ENCODE assay signal across 28 mouse cellular contexts in the genomic region with DNA sequence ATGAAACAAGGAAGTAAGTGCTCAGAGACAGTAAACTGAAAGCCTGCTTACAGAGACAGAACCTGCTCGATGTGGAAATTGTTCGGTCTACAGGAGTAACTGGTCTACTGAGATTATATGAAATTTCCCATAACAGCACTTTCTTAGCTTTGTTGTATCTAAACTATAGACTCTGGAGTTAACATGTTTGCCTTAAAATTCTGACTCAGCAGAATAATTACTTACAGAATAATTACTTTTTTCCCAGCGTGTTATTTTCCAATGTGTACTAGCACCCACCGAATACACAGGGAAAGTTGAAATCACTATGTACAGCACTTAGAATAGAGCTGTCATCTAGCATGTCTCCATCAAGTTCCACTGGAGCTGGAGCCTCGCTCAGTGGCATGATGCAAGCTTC.
"Had no signal": no experiment of that assay in that cellular context is flagged by ENCODE, and none has a peak within 500 bp of the region (broad histone marks: within the 10 kb centered on the region; RNA-seq: fewer than 3 reads in every experiment).

No protein-coding gene starts in this region.

- H3K4me3 ChIP-seq: heart, adult 2 months; heart, embryonic 13.5 days; heart, embryonic 15.5 days; hindbrain, embryonic 10.5 days; hindbrain, embryonic 12.5 days; intestine, embryonic 15.5 days; layer of hippocampus, adult 2 months; left cerebral cortex, adult 2 months; limb, embryonic 10.5 days; limb, embryonic 12.5 days; liver, embryonic 13.5 days; liver, embryonic 15.5 days had no signal

- H3K36me3 ChIP-seq: liver, embryonic 13.5 days had no signal

- ATAC-seq: hindbrain, embryonic 16.5 days; inflammation-experienced regulatory T-cells, adult 6 months; intestine, embryonic 15.5 days; intestine, postnatal 0 days had no signal

- H3K4me2 ChIP-seq: heart, embryonic 11.5 days; heart, embryonic 13.5 days; heart, embryonic 15.5 days; hindbrain, embryonic 12.5 days; hindbrain, embryonic 14.5 days; intestine, embryonic 15.5 days; limb, embryonic 12.5 days; liver, embryonic 11.5 days; liver, embryonic 13.5 days; liver, embryonic 15.5 days had no signal

- H3K27me3 ChIP-seq: heart, embryonic 13.5 days; heart, embryonic 15.5 days; hindbrain, embryonic 12.5 days; intestine, embryonic 15.5 days; limb, embryonic 12.5 days; liver, embryonic 13.5 days; liver, embryonic 15.5 days had no signal

- H3K4me1 ChIP-seq: hindbrain, embryonic 10.5 days; hindbrain, embryonic 12.5 days; intestine, embryonic 15.5 days had no signal

- H3K9me3 ChIP-seq: heart, embryonic 13.5 days; heart, embryonic 15.5 days; hindbrain, embryonic 10.5 days; hindbrain, embryonic 12.5 days; intestine, embryonic 15.5 days; limb, embryonic 10.5 days; limb, embryonic 12.5 days; liver, embryonic 13.5 days; liver, embryonic 15.5 days had no signal

- DNase-seq: gastrocnemius, postnatal 14 days; gastrocnemius, postnatal 36 days; heart, adult 2 months; heart, postnatal 10 days; heart, postnatal 4 days; kidney, adult 18-20 months; kidney, adult 8-10 months; kidney, postnatal 10 days; kidney, postnatal 25 days; kidney, postnatal 4 days; liver; liver, embryonic 13.5 days had no signal

- H3K27ac ChIP-seq: heart, adult 2 months; heart, embryonic 13.5 days; heart, embryonic 15.5 days; hindbrain, embryonic 10.5 days; hindbrain, embryonic 12.5 days; hindbrain, embryonic 14.5 days; intestine, embryonic 15.5 days; left cerebral cortex, adult 2 months; limb, embryonic 10.5 days; limb, embryonic 12.5 days; liver, embryonic 13.5 days; liver, embryonic 15.5 days had no signal

- H3K9ac ChIP-seq: heart, embryonic 13.5 days; heart, embryonic 15.5 days; hindbrain, embryonic 12.5 days; hindbrain, embryonic 14.5 days; intestine, embryonic 15.5 days; limb, embryonic 12.5 days; liver, embryonic 13.5 days; liver, embryonic 15.5 days had no signal
